Mouse (Mus musculus) T-cell, adult 2 months (primary cell): ENCODE data around the gene Zfp523.
A peak's percentile ranks its signal among the peaks of the same experiment; 100 is the strongest.
"Not testable (repeated sequence)": the region's sequence is repeated elsewhere in the genome, so short reads cannot be mapped to it uniquely, and the experiment has no call there.

ENCODE experiments used
- DNase-seq: peaks from one replicate; pipeline ENCODE4 v3.0.0; 2022; ENCODE audit warnings: low spot score

Zfp523 gene

DNA sequence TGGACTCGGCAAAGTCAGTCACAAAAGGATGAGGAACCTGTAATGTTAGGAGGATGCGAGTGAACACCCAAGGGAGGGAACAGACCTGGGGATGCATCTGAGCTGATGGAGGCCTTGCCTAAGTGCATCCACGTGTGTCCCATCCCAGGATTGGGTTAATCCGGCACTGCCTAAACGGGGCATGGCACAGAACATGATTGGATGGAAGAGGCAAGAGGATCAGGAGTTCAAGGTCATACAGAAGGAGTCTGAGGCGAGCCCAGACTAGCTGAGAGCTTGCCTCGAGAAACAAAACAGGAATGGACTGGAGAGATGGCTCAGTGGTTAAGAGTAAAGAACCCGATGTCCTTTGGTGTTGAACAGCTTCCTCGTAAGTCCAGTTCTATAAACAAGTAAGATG lies 35.5 kb downstream of the Zfp523 start:
- DNase-seq: no peak

- DNase-seq: peak; percentile 57
These were observed 36.3 kb downstream of the Zfp523 start for GRCm38 (mm10) chr17:28213236-28213635.

DNA sequence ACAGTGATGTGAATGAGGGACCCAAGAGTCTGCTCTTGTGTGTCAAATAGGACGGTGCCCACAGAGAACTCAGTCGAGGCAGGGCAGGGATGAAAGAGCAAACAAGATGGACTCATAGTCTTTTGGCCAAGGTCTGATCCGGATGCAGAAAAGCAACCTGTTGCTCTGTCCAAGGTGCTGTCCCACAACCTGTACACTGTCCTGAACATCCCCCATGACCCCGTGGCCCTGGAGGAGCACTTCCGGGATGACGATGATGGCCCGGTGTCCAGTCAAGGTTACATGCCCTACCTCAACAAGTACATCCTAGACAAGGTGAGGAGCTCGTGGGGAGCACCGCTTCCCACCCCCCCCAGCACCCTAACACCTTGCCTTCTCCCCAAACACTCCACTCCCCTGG lies 39.9 kb downstream of the Zfp523 start:
- no peak for DNase-seq

- peak; percentile 95 for DNase-seq
These were observed 41.1 kb downstream of the Zfp523 start for GRCm38 (mm10) chr17:28217721-28218649.

DNA sequence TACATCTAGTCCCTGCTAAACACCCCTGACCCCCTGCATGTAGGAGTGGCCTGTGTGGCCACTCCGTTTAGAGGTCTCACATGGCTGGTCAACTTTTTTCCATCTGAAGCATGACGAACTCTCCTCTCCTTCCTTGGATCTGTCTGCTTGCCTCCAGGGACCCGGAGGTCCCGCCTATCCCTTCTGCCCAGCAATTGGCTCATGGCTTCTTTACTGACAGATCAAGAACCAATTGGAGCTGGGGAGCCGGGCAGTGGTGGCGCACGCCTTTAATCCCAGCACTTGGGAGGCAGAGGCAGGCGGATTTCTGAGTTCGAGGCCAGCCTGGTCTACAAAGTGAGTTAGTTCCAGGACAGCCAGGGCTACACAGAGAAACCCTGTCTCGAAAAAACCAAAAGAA lies 45.5 kb downstream of the Zfp523 start:
- DNase-seq: not testable (repeated sequence)

GRCm38 (mm10) chr17:28223561-28224391 lies 46.8 kb downstream of the Zfp523 start:
- DNase-seq: peak; percentile 92

- no peak for DNase-seq
These were observed 47.7 kb downstream of the Zfp523 start for GRCm38 (mm10) chr17:28224615-28225014.

DNA sequence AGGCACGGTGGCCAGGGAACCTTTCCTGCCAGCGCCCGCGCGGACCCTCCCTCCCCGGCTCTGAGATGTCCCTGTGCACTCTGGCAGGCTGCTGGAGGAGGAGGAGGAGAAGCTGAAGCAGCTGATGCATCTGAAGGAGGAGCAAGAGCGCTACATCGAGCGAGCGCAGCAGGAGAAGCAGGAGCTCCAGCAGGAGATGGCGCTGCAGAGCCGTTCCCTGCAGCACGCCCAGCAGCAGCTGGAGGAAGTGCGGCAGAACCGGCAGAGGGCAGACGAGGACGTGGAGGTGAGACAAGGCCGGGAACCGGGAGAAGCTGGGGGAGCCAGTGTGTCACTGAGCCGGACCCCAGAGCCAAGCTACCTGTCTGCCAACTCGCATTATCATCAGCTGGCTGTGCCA lies 49.1 kb downstream of the Zfp523 start:
- DNase-seq: peak; percentile 88

- DNase-seq: no peak
These were observed 53.6 kb downstream of the Zfp523 start for GRCm38 (mm10) chr17:28230486-28230885.

- no peak for DNase-seq
These were observed 54.3 kb downstream of the Zfp523 start for GRCm38 (mm10) chr17:28231026-28231736.

GRCm38 (mm10) chr17:28232475-28233060 lies 55.6 kb downstream of the Zfp523 start, which contains the start of gene Ppard:
TSS of gene Ppard (plus strand) at chr17:28232700.
- DNase-seq: peak; percentile 95

DNA sequence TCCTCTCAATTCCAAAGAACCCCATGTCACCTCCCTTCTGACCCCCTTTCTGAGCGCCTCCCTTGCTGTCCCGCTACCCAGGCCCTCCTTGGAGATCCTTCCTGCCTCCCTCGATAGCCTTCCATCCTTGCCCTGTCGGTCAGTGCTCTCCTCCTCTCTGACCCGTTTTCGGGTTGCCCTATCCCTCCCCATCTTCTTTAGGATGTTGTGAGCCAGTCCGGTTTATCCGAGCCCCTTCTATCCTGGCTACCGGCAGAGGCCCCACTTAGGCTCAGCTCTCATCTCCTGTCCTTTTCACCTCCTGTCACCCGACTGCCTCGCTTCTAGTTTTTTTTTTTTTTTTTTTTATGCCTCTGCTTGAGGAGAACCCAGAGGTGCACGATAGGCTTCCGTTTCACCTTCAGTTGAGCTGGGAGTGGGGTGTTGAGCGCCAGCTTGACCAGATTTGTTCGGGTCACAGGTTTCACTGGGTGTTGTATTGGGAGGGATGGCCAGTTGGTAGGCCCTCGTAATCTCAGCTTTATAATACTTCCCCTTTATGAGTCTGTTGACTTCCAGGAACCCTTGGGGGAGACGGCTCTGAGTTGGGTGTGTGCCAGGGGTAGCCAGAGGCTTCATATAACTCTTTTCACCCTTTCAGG lies 56.3 kb downstream of the Zfp523 start:
- DNase-seq: peak; percentile 28

- DNase-seq: no peak
These were observed 57.7 kb downstream of the Zfp523 start for GRCm38 (mm10) chr17:28234641-28235040.

DNA sequence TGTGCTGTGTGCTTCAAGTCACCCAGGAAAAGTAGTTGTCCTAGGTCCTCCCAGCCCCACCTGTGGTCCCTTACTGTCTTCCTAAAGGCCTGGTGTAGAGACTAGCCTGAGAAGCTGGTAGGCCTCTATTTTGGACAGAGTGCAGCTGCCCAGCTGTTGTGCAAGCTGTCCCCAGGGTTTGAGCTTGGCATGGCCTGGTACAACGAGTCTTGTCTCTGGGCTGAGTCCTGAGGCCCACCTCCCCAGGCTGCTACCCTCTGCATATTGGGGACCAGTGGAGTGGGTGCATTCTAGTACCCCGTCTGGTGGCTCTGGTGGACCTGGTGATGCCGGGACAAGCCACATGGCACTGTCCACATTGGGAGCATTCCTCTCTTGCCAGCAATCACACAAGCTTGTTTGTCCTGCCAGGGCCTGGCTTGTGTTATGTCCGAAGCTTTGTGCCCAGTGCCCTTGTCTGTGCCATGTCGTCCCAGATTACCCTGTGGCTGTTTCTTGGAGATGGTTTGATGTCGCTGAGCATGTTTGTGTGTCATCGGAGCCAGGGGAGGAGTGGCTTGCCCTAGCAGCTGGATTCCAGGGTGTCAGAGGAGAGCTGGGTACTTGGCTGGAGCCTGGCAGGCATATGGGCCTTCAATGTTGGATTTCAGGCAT lies 59.2 kb downstream of the Zfp523 start:
- no peak for DNase-seq

GRCm38 (mm10) chr17:28236636-28237015 lies 59.7 kb downstream of the Zfp523 start:
- DNase-seq: no peak

GRCm38 (mm10) chr17:28237362-28237761 lies 60.4 kb downstream of the Zfp523 start:
- no peak for DNase-seq

- no peak for DNase-seq
These were observed 60.9 kb downstream of the Zfp523 start for GRCm38 (mm10) chr17:28237874-28238273.

DNA sequence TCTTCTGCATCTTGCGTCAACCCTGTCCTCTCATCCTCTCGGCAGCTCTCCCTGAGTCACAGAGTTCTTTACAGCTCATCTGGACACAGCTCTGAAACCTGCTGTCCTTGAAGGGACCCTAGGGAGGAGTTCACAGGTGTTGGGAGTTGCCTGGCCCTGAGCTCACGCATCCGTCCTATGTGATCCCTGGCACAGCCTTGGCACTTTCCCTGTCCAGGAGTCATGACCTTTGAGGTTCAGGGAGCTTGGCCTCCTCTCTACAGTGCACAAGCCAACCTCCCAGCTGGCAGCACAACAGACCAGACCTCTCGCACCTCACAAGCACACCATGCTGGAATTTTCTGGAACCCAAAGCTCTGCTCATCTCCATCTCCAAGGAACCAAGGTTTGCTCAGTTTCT lies 63.9 kb downstream of the Zfp523 start:
- DNase-seq: no peak

DNA sequence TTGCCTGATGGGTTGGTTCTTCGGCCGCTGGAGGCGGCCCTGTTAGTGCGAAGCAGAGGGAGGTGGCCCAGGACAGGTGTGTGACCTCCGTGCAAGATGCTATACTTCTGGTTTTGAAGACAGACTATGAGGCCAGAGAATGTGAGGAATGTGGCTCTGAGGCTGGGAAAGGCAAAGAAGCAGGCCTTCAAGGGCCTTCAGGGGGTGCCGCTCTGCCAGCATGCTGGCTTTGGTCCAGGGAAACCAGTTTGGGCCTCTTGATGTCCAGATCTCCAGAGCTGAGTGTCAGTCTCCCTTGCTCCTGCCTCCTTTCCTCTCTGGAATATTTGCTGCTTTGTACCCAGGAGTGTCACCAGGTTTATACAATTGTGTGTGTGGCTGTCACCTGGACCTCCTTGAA lies 65.4 kb downstream of the Zfp523 start:
- no peak for DNase-seq

GRCm38 (mm10) chr17:28244214-28244613 lies 67.3 kb downstream of the Zfp523 start:
- DNase-seq: no peak

- no peak for DNase-seq
These were observed 67.8 kb downstream of the Zfp523 start for GRCm38 (mm10) chr17:28244714-28245113.
